Mouse (Mus musculus) lung, postnatal 0 days (tissue): ENCODE results near the gene 1700019D03Rik.

ENCODE experiments used
- CTCF ChIP-seq: IDR thresholded peaks from 2 replicates; pipeline ENCODE4 v1.5.1; 2016; ENCODE audit warnings: antibody characterized with exemption, mild to moderate bottlenecking
- EP300 ChIP-seq: IDR thresholded peaks from 2 replicates; pipeline ENCODE4 v1.6.1; 2016; ENCODE audit warnings: antibody characterized with exemption, mild to moderate bottlenecking, control low read depth

DNA sequence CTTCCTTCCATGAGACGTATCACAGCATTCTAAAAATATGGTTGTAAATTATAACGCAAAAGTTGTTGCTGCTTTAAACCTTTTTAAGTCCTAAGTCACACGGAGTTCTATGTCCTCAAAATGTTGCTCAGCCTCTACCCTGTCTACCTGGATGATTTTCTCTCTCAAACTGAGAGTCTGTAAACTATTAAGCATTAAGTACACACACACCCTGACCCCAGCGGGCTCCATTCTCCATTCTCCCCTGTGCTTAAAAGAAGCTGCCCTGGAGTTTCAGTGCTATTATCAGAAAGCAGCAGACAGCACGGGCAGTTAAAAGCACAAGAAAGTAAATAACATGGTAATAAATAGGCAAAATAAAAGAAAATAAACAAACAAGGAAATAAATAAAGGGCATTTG, 39.1 kb upstream of the 1700019D03Rik start:
- TF ChIP-seq CTCF (no peak), EP300 (no peak)
